Mouse (Mus musculus): ENCODE measurements around the gene Gm525. TPM values are rescaled to one million over a fixed set of nuclear protein-coding genes. Genes with fewer than 3 reads are reported as not detected.
"Not testable (repeated sequence)": the region's sequence is repeated elsewhere in the genome, so short reads cannot be mapped to it uniquely, and the experiment has no call there.

The Gm525 gene
- total and polyA plus RNA-seq, 3 experiments, result 0.58 TPM; not detected in 2

DNA sequence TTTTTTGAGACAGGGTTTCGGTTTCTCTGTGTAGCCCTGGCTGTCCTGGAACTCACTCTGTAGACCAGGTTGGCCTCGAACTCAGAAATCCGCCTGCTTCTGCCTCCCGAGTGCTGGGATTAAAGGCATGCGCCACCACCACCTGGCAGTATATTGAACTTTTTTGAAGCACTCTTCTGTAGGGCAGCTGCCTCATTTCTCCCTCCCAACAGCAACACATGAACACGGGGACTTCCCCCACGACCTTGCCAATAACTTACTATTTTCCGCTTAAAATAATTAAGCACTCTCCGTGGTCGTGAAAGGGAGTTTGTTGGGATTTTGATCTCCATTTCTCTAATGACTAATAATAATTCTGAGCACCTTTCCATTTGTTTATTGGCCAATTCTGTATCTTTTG is 23.7 kb downstream of the Gm525 start:
- not testable (repeated sequence) for DNase-seq

DNA sequence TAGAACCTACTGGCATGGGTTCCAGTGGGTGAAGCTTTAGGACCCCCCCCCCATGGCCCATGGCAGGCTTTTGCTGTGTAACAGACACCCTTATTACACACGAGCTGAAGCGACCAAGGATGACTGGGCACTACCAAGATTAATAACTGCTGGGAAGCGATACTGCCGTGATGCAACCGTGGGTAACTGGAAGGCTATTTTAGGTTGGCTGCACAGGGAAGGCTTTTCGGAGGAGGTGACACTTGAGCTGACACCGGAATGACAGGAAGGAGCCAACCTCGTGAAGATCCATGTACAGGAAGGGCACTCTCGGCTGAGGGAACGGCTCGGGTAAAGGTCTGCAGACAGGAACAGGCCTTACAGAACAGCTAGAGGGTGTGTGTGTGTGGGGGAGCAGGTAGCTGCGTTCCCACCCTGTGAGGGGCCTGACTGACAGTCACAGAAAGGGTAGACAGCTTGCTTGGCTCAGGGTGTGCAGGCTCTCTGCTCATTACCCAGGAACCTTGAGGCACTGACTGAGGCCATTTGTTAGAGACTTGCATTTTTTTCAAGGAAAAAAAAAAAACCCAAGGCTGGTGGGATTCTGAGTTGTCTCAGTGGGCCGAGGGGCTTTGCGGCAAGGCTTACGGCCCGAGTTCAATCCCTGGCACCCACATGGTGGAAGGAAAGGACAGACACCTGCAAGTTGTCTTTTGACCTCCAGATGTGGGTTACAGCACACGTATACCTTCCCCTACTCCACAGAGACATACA is 24.6 kb downstream of the Gm525 start:
- peak; percentile 44 for DNase-seq

- no peak for DNase-seq
Observed at GRCm38 (mm10) chr11:89098930-89099329, 25.3 kb downstream of the Gm525 start.

GRCm38 (mm10) chr11:89100403-89100802 is 26.8 kb downstream of the Gm525 start:
- DNase-seq, result peak; percentile 92

DNA sequence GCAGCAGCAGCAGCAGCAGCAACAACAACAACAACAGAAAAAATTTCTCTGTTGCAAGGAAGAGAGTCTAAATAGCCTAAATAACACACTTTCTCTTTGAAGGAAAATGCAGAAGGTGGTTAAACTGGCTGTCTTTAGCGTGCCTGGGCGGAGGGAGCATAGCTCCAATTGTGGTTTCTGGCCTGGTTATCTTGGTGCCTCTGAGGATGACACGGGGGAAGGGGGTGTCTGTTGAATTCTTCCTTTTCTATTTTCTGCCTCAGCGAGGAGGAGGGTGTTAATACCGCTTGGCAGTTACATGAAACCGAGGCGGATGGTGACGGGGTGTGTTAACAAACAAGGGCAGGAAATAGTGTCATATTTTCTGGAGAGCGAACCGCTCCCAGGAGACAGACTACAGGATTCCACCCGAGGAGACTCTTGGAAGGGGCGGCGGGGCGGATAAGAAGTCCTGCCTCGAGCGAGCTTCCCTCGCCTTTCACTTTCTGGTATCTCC is 27.2 kb downstream of the Gm525 start:
- DNase-seq, result peak; percentile 66

DNA sequence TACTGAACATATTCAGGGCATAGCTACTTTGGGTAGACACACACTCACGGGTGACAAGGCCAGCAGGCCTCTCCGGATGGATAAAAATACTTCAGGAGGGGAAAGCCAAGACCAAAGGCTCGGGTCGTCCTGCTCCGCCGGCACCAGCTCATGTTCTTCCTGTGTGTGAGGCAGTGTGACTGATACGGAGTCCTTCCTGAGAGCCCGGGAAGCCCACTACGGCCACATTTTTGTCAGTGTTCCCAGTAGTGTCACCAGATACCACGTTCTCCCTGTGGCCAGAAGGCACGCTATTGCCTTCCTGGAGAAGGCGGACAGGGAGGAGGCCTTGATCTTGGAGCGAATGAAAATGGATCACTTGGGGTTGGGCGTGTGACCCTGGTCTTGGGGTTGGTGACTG is 29.5 kb downstream of the Gm525 start:
- DNase-seq, result peak; percentile 43

- no peak for DNase-seq
Observed at GRCm38 (mm10) chr11:89105211-89105610, 31.6 kb downstream of the Gm525 start.

DNA sequence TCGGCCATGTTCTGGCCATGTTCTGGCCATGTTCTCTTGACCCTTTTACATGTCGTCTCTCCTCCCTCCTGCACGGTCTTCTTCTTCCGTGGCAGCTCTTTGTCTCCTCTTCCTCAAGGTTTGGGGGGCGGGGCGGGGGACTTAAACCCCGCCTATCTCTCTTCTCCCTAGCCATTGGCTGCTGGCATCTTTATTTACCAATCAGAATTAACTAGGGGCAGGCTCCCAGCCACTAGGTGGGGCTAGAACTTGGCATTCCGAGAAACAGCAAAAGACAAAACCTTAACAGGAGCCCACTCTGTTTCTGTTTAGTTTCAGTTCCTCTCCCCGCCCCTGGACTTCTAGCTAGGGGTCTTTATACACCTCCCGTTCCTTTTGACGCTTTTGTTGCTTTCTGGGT is 32.2 kb downstream of the Gm525 start:
- DNase-seq, result no peak

DNA sequence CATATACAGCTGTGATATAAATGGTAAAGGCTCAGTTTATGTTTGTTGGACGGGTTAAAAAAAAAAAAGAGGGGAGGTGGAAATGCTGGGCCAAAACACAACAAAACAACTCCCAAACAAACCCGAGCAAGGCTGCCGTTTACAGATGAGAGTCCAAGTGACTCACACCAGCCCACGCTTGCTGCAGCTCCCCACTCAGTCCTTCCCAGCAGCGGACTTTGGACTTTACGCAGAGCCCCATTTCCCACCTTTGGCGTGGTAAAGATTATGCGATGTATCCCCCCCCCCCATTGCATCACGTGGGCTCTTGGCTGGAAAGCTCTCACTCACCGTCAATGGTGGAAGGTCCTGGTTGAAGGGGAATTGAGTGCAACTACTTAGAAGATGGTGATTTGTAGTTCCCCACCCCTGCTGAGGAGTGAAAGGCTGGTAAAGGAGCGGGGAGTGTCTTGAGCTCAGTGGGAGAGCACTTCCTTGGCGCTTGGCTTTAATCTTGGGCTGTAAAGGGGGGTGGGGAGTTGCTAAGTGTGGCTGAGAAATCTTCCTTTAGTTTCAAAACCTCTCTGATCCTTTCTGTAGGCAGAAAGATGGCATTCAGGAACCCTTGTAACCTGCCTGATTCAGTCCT is 33.7 kb downstream of the Gm525 start:
- no peak for DNase-seq

GRCm38 (mm10) chr11:89124411-89124810 is 50.8 kb downstream of the Gm525 start:
- peak; percentile 40 for DNase-seq

DNA sequence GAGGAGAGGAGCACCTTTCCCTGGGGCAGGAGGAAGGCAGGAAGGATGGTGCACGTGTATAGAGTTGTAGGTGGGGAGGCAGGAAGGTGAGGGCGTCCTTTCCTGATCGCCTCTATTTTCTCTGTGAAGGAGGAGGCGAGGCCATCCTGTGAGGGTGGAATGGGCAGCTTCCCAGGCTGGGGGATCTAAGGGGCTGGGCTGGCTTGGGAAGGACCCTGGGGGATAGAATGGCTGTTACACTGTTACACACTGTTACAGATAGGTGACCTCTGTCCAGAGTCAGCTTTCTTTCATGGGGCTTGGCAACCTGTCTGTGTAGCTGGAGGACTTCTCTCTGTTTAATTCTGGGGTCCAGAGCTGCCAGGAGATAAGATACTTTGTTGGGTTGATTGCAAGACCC is 57.2 kb downstream of the Gm525 start:
- no peak for DNase-seq

DNA sequence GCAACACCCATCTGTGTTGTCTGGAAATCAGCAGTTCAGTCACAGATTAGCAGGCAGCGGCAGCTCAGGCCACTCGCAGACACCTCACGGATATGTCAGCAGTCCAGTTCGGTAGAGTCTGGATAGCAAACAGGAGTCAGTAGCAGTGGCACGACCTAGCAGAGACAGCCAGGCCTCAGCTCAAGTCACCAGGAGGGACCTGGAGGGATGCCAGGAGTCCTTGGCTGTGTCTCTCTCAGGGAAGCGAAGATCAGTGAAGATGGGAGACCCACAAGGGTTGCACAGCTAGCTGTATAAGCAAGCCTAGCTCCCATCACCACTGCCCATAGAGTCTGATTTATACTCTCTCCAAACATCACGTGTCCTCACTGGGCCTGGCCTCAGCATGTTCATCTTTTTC is 58.8 kb downstream of the Gm525 start:
- peak; percentile 54 for DNase-seq

DNA sequence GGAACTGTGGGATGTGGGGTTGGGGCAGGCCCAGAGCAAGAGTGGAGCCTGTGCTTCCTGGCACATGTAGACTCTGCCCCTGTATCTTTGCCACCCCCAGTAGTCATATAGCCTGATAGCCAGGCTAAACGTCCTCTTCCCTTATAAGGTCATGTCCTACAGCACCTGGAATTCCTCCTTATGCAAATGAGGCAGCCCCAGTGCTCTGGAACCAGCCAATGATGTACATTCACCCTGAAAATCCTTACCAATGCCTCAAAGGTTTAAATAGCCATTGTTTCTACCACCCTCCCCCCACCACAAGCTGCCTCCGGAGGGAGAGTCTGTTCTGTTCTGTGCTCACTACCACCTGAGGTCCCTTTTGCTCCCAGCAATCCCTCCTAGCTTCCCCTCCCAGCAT is 60.6 kb downstream of the Gm525 start:
- no peak for DNase-seq

DNA sequence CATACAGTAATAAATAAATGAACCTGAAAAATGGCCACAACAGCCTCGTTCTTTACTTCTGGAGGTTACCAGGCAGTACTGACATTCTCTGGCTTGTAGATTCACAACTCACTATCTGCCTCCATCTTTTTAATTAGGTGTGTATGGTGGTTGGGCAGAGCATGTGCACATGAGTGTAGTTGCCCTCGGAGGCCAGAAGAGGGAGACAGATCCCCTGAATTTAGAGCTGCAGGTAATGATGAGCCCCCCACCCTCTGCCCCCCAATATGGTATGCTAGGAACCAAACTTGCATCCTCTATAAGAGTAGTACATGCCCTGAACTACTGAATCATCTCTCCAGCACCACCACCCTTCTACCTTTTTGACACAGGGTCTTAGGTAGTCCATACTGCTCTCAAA is 64.3 kb downstream of the Gm525 start:
- no peak for DNase-seq

Other genes with a start within 250 kb of the Gm525 start
- 100 to 1,000 TPM in 1 of 2 experiments, 10 to 100 TPM in 1; 95.0 to 144 TPM for gene Akap1, start 209.3 kb upstream of the Gm525 start, total RNA-seq (2021)
- 54.2 and 59.5 TPM in 2 replicates for gene Akap1, start 209.3 kb upstream of the Gm525 start, polyA plus RNA-seq (2012; rRNA removed)
- gene Scpep1, start 118.4 kb upstream of the Gm525 start, total RNA-seq (2021), result 100 to 1,000 TPM; 168 to 250 TPM
- gene Scpep1, start 118.4 kb upstream of the Gm525 start, polyA plus RNA-seq (2012; rRNA removed), result 25.2 and 37.0 TPM in 2 replicates
- gene Elobl, start 106.9 kb upstream of the Gm525 start, total RNA-seq (2021), result not detected
- 0.17 TPM in 1 of 2 replicates, not detected in the other for gene Elobl, start 106.9 kb upstream of the Gm525 start, polyA plus RNA-seq (2012; rRNA removed)
- 1 to 10 TPM; 8.4 to 9.6 TPM for gene Coil, start 103.6 kb upstream of the Gm525 start, total RNA-seq (2021)
- gene Coil, start 103.6 kb upstream of the Gm525 start, polyA plus RNA-seq (2012; rRNA removed), result 4.2 and 4.8 TPM in 2 replicates
- gene Trim25, start 74.5 kb upstream of the Gm525 start, total RNA-seq (2021), result 100 to 1,000 TPM in 1 of 2 experiments, 10 to 100 TPM in 1; 87.4 to 180 TPM
- gene Trim25, start 74.5 kb upstream of the Gm525 start, polyA plus RNA-seq (2012; rRNA removed), result 181 and 270 TPM in 2 replicates
- gene Dgke, start 7.0 kb upstream of the Gm525 start, total RNA-seq (2021), result 10 to 100 TPM; 11.0 to 11.3 TPM
- 7.8 TPM in 2 replicates for gene Dgke, start 7.0 kb upstream of the Gm525 start, polyA plus RNA-seq (2012; rRNA removed)
- under 1 TPM; 0.21 to 0.37 TPM for gene Nog, start 228.5 kb downstream of the Gm525 start, total RNA-seq (2021)
- gene Nog, start 228.5 kb downstream of the Gm525 start, polyA plus RNA-seq (2012; rRNA removed), result 1.2 and 2.1 TPM in 2 replicates

Measured in adrenal gland, adult 2 months (tissue).